Mouse (Mus musculus): ENCODE results near the gene Gm13539.

Gene Gm13539

GRCm38 (mm10) chr2:25828344-25828947 lies 46.4 kb downstream of the Gm13539 start:
- DNase-seq: no peak

- DNase-seq: no peak
Measured at GRCm38 (mm10) chr2:25830786-25831185, 48.7 kb downstream of the Gm13539 start.

- peak; percentile 56 to 66 for DNase-seq
Measured at GRCm38 (mm10) chr2:25836291-25836690, 54.2 kb downstream of the Gm13539 start.
